Mouse (Mus musculus) cerebellum, adult 8-10 months (tissue): ENCODE results near the gene Map2.

Source experiments
- DNase-seq: peaks from one replicate; pipeline ENCODE4 v3.0.0; 2022

Map2 gene

DNA sequence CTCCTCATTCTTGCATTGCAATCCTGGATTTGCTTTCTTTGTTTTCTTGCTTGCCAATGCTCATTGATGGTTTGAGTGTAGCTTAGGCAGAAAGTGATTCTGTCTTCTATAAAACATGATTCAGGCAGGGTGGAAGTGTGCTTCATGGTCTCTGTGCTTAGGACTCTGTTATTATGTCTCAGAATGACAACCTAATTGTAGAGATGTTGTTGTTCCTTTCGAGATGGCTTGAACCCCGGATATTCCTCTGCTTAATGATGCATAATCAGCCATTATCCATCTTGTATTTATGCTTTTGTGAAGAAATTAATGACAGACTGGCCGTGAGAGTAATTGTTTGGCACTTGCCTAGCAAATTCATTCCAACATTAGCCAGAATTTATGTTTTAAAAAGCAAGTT lies 31.8 kb downstream of the Map2 start:
- DNase-seq: no peak

DNA sequence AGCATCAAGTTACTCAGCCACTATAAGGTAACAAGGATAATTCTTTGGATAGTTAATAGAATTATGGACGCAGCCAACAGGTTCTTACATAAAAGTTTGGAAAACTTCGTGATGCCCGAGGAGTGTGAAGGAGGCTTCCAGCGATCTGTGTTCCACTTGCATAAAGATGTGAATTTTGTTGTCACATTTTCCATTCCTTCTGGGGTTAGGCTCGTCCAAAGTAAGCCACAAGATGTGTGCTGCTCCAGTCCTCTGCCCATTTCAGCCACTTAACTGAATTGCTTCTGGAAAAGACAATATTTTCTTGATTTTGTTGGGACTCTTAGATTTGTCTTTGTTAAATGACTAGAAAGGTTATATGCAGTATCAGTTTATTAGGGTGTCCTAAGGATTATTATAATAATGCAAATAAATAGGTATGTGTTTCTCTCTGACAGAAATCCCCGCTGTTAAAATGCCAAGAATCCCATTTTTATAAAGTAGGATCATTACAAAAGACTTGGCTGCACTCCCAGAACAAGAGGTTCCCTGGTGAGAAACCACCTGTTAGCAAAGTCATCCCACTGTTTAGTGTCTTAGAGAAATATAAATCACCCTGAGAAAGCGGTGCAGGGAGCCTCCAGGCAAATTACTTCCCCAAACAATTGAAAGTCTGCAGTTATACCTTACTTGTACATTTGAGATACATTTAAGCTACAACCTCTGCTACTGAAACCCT lies 36.2 kb downstream of the Map2 start:
- DNase-seq: peak; percentile 90

DNA sequence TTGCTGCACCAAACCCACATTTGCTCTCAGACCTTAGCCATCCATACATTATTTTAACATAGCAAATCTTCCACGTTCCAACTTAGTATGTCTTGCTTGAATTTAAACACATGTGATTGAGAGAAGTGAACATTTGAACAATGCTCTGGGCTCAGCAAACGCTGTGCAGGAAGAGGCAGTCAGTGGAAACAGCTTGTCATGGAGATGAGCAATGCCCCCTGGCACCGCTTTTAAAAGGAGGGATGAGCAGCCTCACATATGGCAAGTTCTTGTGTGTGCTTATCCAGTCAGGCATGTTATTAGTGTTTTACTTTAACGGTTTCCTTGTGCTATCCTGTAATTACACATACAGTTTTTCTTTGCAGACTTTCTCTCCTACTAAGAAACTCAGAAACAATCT lies 46.4 kb downstream of the Map2 start:
- peak; percentile 56 for DNase-seq

DNA sequence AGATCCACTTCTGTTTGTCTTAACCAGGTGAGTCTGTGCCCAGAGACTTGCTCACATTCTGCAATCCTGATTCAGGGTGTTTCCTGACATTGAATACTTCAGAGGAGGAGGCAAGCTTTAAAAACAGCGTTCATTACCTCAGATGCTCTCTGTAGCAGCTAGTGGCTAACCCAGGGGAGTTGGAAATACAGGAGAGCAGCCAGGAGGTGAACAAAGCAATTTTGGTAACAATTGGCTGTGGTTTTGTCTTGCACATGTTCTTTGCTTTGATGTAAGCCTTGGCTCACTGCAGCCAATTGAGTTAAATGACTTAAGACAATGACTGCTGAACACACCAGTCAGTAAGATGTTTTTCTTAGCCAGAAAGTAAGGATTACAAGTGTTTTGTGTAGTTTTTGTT lies 48.3 kb downstream of the Map2 start:
- no peak for DNase-seq

DNA sequence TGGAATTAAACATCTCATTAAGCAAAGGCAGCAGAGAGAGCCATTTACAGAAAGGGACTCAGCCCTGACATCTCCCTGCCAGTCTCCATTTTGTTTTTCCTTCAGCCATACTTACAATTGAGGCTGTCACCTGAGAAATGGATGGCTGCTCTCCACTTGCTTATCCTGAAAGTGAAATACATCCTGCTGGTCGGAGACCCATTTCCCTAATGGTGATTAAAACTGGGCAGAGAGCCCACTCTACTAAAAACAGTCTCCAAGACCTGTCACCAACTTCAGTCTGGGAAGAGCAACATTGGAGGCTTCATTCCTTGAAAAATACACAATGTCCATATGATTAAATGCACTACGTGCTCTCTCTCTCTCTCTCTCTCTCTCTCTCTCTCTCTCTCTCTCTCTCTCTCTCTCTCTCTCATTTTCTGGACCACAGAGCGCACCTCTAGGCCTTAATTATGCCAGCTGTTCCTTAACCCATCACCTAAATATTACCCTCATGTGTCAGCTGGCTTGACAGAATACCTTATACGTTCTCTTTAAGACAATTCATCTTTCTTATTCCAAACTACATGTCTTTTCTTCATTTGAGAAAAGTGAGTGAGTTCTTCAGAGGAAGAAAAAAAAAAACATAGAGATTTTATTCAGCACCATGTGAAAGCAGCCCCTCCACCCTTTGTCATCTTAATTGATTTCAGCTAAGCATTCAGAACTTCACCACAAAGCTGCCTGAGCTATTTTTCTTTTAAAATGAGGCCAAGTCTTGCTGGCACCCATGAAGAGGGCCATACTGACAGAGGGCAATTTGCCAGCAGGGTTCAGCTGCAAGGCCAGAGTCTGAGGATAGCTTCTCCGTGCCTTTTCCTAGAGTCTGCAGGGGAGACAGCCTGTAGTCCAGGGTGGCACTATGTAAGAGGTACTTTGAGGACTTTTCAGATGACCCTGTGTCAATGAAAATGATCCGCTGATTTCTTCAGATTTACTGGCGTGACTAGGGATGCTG lies 51.6 kb downstream of the Map2 start:
- DNase-seq: peak; percentile 75

DNA sequence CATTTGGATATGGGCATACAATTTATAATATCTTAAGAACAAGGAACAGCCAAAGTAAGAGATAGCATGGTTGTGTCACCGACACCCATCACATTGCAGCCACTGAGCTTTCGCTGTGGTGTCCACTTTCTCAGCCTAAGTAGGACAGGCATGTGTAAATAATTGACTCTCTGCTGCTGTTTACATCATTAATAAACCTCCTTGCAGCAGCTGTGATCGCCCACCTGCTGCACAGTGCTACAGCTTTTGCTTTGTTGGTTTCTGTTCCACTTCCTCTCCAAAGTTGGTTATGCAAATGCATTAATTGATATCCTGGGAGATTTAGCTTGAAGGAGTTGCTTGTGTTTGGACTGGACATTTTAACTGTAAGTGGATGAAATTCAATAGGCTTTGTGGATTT lies 53.1 kb downstream of the Map2 start:
- no peak for DNase-seq

DNA sequence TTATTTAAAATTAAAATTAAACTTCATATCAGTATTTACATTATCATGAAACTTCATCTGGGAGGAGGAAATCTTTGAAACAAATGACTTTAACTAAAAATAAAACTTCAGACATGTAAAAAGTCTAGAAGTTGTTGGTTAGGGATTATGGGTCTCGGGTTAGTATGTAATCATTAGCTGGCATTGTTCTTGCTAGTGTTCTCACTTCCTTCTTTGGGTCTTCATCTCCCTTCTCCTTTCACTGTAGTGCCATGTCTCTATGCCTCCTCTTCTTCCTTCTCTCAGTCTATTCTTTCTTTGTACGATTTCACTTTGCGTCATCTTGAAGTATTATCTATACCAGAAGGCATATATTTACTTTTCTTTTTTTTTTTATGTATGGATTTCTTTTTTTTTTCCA lies 55.3 kb downstream of the Map2 start:
- DNase-seq: no peak

DNA sequence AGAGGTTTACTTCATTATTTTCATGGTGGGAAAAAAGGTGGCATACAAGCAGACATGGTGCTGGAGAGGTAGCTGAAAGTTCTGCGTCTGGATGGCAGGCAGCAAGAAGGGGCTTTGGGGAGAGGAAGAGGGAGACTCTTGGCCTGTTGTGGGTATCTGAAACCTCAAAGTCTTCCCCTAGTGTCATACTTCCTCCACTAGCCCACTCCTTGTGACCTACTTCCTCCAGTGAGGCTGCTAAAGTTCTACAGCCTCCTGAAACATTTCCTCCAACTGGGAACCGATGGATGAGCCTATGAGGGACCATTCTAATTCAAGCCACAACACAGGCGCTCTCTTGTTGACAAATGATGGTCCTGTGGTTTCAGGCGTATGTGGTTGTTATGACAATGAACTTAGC lies 56.9 kb downstream of the Map2 start:
- DNase-seq: no peak

DNA sequence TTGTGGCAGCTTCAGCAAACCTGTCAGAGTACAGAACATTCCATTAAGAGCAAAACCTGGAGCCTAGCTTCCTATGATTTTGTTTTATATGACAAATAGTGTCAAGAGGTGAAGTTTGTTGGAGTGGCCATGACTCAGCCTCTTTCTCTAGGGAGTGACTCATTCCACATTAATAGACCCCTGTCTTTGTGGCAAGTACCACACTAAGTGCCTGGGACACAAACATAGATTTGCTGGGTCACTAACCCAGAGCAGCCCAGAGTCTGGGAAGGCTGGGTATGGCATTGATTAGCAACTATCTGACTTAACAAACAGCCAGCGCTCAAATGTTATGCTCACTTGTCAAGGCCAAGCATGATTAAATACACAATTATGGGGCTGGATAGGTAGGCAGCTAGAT lies 69.8 kb downstream of the Map2 start:
- DNase-seq: no peak

DNA sequence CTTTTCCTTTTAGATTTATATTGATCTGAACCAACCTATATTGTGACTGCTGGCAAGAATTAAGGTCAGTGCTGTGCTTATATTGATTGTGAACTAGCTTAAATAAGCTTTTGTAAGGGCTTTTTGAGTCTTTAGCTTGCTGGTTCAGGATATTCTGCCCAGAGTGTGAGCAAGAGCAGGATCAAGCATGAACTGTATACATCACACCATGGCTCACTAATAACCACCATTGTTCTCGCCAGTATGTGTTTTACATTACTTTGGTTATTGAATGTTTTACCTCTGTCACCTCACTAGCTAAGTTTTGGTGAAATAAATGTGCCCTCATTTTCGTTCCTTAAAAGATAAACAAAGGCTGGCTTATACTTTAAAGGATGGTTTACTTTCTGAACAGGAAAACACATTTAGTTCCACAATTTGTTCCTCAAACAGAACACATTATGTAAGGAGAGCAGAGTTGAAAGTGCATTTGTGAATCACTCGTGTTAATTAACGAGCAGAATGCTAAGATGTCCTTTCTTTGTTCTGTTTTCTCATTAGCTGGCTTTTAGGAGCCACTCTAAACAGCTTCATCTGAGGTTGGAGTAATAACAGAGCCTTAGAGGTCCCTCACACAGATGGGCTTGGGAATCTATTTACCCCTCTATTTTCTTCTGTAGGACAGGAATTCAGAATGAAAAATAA lies 76.7 kb downstream of the Map2 start:
- no peak for DNase-seq

DNA sequence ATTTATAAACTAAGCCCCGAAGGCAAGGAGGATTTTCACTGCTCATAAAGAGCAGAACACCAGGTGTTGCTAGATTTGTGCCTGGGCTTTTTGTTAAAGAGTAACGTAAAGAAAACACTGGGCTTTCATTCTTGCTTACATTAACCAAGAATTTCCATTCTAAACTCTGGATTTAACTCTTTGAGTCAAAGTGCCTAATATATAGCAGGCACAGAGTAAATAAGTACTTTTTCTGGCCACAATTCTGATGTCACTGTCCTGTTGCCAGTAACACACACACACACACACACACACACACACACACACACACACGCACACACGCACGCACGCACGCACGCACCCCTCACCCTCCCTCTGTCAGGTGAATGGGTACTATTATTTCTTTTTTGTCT lies 77.3 kb downstream of the Map2 start:
- DNase-seq: no peak

DNA sequence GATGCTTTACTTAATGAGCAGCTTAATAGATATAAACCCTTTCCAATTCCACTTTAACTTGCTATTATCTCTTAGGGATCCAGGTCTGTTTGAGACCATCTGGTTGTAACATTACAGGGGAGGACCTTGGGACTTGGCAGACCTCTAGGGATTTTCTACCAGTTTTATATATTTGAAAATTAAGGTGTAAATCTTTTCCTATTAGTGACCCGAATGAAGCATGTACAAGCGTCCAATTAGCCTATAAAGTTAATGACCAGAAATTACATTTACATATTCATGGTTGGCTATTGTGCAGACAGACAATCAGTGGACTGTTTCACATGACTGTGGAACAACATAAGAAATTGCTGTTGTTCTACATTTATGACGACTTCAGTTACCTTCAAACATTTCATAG lies 88.1 kb downstream of the Map2 start:
- no peak for DNase-seq

DNA sequence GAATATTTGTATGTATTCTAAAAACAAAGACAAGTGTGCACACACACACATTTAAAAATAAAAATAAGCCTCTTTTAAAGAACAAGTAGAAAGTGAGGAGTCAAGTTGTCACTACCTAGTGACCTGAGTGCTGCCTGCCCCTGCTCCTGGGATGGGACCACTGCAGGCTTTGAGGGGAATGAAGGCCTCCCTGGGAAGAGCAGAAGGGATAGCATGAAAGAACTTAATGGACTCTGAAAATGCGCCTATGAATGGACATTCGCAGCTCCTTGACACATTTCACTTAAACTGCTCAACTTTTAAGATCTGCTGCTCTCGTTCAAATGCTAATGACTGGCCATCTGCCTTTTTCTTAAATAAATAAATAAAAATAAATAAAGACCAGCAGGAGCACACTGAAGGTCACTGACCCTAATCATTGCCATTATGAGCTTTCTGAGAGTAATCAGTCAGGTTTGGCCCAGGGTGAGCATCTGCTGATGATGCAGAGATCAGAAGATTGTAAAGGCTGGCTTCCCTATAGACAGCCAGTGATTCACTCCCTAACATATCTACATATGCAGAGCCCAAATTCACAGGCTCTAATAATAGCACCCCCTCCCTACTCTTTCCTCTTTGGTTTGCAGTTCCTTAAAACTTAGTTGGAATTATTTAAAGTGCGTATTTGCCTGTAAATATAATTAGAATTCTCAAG lies 91.3 kb downstream of the Map2 start:
- no peak for DNase-seq

DNA sequence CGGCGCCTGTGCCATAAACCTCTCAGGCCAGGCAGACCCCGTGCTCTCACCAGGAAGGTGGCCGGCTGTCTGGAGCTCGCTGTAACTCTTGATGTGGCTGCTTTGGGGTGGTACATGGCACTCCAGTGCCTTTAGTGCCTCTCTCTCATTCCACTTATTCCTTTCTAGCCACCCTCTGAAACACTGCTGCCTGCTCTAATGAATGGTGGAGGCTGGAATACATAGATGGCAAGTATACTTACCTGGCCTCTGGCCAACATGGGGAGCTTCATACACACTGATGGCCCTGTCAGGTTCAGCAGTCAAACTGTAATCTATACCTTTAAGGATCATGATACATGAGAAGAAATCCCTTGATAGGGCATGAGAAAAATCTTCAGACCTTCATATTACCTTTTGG lies 102.6 kb downstream of the Map2 start:
- no peak for DNase-seq

DNA sequence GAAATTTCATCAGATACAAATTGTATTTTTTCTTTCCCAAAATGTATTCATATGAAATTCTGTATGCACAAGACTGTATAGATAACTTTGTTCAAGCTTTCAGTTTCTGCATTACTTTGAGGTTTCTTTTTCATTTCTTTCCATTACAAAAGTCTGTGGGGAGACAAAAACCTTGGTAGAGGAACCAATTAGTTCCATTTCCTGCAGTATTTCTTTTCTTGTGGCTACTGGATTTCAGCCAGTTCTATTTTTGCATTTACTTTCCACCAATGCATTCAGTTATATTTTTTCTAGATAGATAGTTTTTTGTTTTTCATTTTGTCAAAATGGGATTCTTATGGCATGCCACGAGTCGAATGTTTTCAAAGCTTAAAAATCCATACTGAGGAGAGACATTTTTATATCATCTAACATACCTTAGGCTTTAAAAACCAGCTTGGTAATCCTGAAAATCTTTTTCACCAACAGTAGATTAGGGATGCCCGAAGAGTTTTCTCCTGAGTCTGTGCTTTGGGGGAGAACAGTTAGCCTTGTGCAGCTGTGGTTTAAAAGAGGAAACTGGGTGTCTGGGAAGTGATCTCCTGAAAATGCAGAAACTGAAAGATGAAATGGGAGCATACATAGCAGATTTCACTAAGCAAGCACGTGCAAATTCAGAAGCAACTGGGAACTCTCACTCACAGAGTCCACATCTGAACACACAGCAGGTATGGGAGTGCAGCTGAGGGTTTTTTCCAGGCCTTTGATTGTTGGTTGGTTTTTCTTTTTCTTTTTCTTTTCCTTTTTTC lies 104.3 kb downstream of the Map2 start:
- no peak for DNase-seq

DNA sequence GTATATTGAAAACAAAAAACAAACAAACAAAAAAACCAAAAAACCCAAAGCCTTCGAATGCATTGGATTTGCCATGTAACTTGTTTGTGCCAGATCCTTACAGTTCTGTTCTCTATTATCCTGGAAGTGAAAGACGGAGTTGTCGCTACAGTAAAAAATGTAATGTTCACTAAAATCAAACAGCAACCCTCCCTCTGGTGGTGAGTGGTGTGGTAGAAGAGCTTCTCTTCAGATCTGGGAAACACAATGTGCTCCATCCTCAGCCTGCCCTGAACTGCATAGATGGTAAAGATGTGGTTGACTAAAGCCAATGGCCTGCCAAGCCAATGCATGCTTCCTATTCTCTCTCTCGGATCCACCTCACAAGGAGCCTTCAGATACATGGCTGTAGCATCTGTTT lies 105.1 kb downstream of the Map2 start:
- DNase-seq: no peak

DNA sequence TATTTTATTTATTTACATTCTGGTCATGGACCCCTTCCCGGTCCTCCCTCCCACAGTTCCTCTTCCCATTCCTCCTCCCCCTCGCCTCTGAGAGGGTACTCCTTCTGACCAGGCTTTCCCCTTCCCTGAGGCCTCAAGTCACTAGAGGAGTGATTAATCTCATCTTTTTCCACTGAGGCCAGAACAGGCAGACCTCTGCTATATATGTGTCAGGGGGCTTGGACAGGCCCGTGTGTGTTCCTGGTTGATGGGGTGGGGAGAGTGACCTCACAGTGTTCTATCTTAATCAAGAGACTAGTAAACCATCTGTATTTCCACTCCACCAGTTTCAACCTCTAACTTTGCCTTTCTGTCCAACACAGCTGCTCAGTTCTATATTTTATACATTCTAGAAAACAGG lies 107.4 kb downstream of the Map2 start:
- no peak for DNase-seq

DNA sequence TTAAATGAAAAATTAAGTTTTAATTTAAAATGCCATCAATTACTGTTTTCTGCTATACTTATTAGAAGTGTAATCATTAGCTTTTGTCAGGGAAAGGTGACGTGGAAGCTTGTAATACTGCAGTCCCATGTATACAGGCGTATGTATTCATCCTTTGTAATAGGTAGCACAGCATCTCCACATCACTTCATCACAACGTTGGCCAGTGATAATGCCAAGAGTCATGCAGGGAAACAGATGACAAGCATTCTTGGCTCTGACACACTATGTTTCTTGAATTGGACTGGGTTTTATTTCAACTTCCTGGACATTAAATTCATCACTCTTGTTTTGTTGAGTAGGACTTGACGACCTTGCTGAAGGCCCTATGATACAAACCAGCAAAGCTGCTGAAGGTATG lies 113.9 kb downstream of the Map2 start:
- peak; percentile 37 for DNase-seq

DNA sequence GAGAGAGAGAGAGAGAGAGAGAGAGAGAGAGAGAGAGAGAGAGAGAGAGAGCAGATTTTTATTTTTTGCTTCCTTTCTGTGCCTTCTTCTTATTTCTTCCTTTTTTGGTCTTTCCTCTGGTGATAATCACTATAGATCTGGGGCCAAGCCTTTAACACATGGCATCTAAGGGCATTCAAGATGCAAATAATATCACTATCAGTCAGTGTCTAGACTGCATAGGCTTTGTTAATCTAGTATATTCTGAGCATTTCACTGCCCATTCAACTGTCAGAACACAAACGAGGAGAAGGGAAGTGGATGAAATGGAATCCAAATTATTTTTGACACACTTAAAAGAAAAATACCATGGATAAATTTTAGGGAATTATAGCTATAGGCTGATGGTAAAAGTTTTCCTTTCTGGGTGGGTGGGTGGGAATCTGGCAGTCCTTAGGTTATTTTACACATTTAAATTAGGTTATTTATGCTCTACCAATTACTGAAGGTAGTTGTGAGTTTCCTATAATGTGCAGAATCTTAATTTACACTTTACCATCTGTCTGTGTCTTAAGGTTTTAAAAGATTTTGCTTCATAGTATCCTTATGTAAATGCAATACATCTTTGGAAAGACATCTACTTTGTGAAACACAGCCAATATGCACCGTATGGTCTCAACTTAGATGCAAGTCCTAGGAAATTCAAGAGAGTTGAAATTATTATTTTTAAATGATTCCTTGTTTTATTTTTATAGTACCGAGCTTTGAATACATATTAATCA lies 117.2 kb downstream of the Map2 start:
- no peak for DNase-seq

DNA sequence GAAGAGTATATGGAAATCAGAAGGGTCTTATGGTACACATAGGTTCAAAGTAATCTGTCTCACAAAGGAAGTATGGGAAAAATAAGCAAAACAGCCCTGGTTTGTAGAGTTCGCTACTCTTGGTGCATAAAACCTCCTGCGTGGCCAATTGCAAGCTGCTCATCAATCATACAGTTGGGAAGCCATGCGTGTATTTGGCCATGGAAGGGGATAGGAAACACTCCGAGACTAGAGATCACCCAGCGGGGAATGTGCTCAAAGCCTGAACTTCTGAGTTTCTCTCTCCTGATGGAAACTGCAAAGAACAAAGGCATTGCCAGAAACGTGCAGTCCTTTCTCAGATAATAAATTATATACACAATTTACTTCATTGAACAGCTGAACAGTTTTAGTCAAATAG lies 124.3 kb downstream of the Map2 start:
- no peak for DNase-seq

DNA sequence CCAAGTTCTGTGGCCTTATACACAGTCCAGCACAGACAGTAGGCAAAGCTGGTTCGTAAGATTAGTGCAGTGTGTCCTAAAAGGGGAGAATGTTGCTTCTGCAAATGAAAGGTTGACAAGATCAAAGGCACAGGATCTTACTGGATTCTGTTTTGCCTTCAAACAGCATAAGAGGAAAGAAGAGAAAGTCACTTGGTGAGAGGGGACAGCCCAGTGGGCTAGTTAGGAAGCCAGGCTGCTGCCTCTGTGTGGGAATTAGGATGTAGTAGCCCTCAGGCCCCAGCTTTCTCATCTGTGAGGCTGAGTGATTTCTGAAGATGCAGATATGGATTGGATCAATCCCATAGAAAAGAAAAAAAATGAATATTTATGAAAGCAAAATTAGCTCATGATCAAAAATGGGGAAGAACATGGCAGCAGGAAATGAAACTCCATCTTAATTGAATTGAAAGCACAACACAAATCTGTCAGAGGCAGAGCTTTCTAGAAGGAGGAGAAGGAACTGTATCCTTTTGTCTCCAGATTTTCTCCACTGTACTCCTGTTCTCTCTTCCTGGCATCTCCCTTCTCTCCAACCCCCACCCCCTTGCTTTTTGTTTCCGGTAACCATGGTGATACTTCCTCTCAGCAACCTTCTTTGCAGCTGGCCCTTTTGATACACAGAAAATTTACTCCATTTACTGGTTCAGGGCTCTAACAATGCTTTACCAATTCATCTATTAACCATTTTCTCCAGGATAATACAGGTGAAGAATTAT lies 145.5 kb downstream of the Map2 start:
- no peak for DNase-seq
